Mouse (Mus musculus) liver, embryonic 14.5 days (tissue): ENCODE data around the gene B230104I21Rik. TPM values are rescaled to one million over a fixed set of nuclear protein-coding genes. Genes with fewer than 3 reads are reported as not detected.

ENCODE experiments used
- ATAC-seq: fragments of 200-750 bp; cut with Nextera tagmentation; 2 replicates; pipeline ENCODE4 v1.8.0; 2017; ENCODE audit warnings: moderate number of reproducible peaks, mild to moderate bottlenecking, moderate library complexity; ENCODE audit not compliant: insufficient read depth
- DNase-seq, 3 experiments: peaks; one replicate each; pipeline ENCODE4 v3.0.0-alpha.2; 2012 to 2013; ENCODE audit warnings: low read depth in 3 of 3, low spot score in 3 of 3
- H3K27ac ChIP-seq: fragments of 300-500 bp; sonication (generic); 2 replicates; pipeline ENCODE4 v1.5.1; 2014; ENCODE audit warnings: moderate library complexity, mild to moderate bottlenecking, control low read depth, inconsistent platforms
- H3K27me3 ChIP-seq: fragments of 300-500 bp; sonication (generic); 2 replicates; pipeline ENCODE4 v1.6.1; 2014; ENCODE audit warnings: mild to moderate bottlenecking, low read length, moderate library complexity; ENCODE audit not compliant: control insufficient read depth, insufficient read depth
- H3K36me3 ChIP-seq: fragments of 300-500 bp; sonication (generic); replicated peaks from 2 replicates; pipeline ENCODE4 v1.6.1; 2014; ENCODE audit warnings: low read depth; ENCODE audit not compliant: control insufficient read depth, insufficient read depth
- H3K4me1 ChIP-seq, 2 experiments: fragments of 200-500 bp in 1 of 2; fragments of 300-500 bp in 1 of 2; sonication (generic) in 1 of 2; replicated peaks; 2 replicates each; pipeline ENCODE4 v1.6.1; 2012 to 2014; ENCODE audit warnings: antibody characterized with exemption in 1 of 2, inconsistent platforms in 1 of 2, low read length in 1 of 2; ENCODE audit not compliant: control insufficient read depth in 2 of 2, insufficient read depth in 2 of 2
- H3K4me2 ChIP-seq: fragments of 300-500 bp; sonication (generic); 2 replicates; pipeline ENCODE4 v1.6.1; 2014; ENCODE audit warnings: low read depth, mild to moderate bottlenecking, control low read depth, moderate library complexity
- H3K4me3 ChIP-seq, 2 experiments: fragments of 200-500 bp in 1 of 2; fragments of 300-500 bp in 1 of 2; sonication (generic) in 1 of 2; 2 replicates each; pipeline ENCODE4 v1.5.1; 2012 to 2014; ENCODE audit warnings: low read depth in 2 of 2, low read length in 2 of 2, mild to moderate bottlenecking in 2 of 2, control low read depth in 1 of 2, inconsistent platforms in 1 of 2, moderate library complexity in 1 of 2; ENCODE audit not compliant: insufficient read depth in 1 of 2
- H3K9ac ChIP-seq: fragments of 300-500 bp; sonication (generic); replicated peaks from 2 replicates; pipeline ENCODE4 v1.6.1; 2014; ENCODE audit warnings: mild to moderate bottlenecking, control low read depth, moderate library complexity
- H3K9me3 ChIP-seq: fragments of 300-500 bp; sonication (generic); 2 replicates; pipeline ENCODE4 v1.6.1; 2016; ENCODE audit warnings: low read length, mixed read lengths; ENCODE audit not compliant: control insufficient read depth
- CTCF ChIP-seq: IDR thresholded peaks from 2 replicates; pipeline ENCODE4 v1.5.1; 2016; ENCODE audit warnings: antibody characterized with exemption, low read depth, control low read depth
- EP300 ChIP-seq: IDR thresholded peaks from 2 replicates; pipeline ENCODE4 v1.6.1; 2016; ENCODE audit warnings: antibody characterized with exemption, low read depth
- WGBS: fragments of 180-500 bp; shearing (Covaris S2); extraction: QIAGEN DNeasy Blood & Tissue Kit; methylation state at CpG from one replicate; pipeline ENCODE4 v1.1.7; 2014; ENCODE audit not compliant: insufficient replicate concordance; 5-methylcytosine and 5-hydroxymethylcytosine counted together
- polyA plus RNA-seq, 2 experiments: library from polyadenylated mRNA; depleted of rRNA in 1 of 2; stranded (reverse) in 1 of 2; unstranded in 1 of 2; fragments of >200 nt; fragmentation: Nextera tagmentation in 1 of 2; extraction: Ambion mirVana in 1 of 2; gene quantifications; 2 replicates each; pipeline versions ENCODE4 v1.2.1 to v1.2.3; 2012 to 2014

Gene B230104I21Rik
- polyA plus RNA-seq, 2 experiments, result not detected

DNA sequence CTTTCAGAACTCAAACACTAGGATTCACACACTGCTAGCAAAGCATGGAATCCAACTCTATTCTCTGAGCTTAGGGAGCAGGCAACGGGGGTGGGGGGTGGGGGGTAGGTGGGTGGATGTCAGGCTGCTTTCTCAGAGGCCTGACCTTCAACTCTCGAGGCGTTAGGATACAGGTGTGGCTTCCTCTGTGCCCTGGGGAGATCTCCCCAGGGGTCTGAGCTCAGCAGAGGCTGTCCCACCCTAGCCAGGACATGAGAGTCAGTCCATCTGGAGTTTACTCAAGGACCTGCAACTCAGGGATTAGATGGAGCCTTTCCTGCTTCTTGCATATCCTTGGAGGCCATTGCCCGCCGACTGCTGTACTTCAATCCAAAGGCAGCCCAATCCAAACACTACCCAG, 33.2 kb downstream of the B230104I21Rik start:
- no peaks in the 10 kb centered on the region for H3K4me1 ChIP-seq
- no peaks in the 10 kb centered on the region for H3K36me3 ChIP-seq
- no peak for DNase-seq
- 42% methylated on average over 5 of the region's 5 CpGs for WGBS
- H3K4me2 ChIP-seq, result no peak overlapping the region
- no peak overlapping the region for H3K27ac ChIP-seq
- no peak overlapping the region for H3K9ac ChIP-seq
- no peaks in the 10 kb centered on the region for H3K9me3 ChIP-seq
- TF ChIP-seq CTCF (no peak), EP300 (no peak)
- H3K27me3 ChIP-seq, result no peaks in the 10 kb centered on the region
- ATAC-seq, result no peak
- no peak overlapping the region for H3K4me3 ChIP-seq

DNA sequence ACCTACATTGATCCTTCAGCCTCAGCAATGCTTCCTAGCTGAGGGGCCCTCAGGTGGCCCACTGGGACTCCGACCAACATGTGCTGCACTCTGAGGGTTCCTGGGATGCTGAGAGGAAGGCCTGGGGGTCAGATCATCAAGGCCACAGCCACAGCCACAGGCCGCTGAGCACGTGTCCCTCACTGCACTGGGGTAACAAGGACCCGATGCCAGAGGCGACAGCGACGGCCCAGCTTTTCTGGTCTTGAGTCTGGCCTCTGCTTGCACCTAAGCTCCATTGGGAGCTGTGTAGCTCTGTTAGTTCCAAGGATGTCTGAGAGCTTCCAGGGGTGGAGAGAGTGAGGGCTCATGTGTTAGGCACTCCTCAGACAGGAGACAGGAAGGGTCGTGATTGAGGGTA, 34.9 kb downstream of the B230104I21Rik start:
- Histone ChIP-seq H3K36me3 (no peaks in the 10 kb centered on the region), H3K27me3 (no peaks in the 10 kb centered on the region), H3K4me1 (peaks cover 0 to 2% of the 10 kb centered on the region in 2 experiments; a peak in 1 of 4 replicates), H3K4me3 (no peak overlapping the region), H3K27ac (no peak overlapping the region), H3K9me3 (no peaks in the 10 kb centered on the region), H3K9ac (no peak overlapping the region), H3K4me2 (no peak overlapping the region)
- no peak for DNase-seq
- WGBS, result 65% methylated on average over 8 of the region's 8 CpGs
- TF ChIP-seq EP300 (no peak), CTCF (no peak)
- no peak for ATAC-seq

DNA sequence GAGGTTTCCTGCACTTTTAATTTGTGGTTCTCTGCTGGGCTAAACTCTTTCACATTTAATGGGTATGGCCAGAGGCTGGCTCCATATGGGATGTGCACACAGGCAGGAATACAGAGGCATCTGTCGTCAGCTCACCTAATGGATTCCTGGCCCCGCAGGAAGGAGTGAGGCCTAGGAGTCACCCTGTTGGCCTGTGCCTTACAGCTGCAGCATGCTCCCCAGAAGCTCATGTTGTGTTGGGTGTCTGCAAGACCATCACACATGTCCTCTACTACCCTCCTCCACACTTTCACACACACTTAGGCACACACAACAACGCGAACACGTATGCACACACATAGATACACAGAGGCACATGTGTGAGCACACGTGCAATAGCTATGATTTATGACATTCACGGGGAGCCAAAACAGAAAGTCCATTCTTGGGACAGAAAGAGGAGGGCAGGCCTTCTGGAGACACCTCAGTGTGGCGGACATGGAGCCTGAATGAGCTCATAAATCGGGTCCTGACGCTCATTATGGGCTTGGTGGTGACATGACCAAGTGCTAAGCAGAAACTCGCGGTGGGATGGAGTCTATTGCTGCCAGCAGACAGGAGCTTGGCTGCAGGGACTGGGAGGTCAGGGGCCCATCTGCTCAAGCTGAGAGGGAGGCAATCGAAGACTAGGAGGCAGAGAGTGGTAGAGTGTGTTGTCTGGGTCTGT, 35.8 kb downstream of the B230104I21Rik start:
- no peaks in the 10 kb centered on the region for H3K36me3 ChIP-seq
- no peak for TF ChIP-seq EP300
- TF ChIP-seq CTCF, result no peak
- H3K9ac ChIP-seq, result no peak overlapping the region
- no peaks in the 10 kb centered on the region for H3K9me3 ChIP-seq
- no peak overlapping the region for H3K27ac ChIP-seq
- WGBS, result 56% methylated on average over 13 of the region's 13 CpGs
- H3K4me1 ChIP-seq, result peaks cover 0 to 2% of the 10 kb centered on the region in 2 experiments; a peak in 1 of 4 replicates
- H3K4me3 ChIP-seq, result no peak overlapping the region
- ATAC-seq (no peak), DNase-seq (no peak)
- H3K4me2 ChIP-seq, result no peak overlapping the region
- H3K27me3 ChIP-seq, result no peaks in the 10 kb centered on the region

DNA sequence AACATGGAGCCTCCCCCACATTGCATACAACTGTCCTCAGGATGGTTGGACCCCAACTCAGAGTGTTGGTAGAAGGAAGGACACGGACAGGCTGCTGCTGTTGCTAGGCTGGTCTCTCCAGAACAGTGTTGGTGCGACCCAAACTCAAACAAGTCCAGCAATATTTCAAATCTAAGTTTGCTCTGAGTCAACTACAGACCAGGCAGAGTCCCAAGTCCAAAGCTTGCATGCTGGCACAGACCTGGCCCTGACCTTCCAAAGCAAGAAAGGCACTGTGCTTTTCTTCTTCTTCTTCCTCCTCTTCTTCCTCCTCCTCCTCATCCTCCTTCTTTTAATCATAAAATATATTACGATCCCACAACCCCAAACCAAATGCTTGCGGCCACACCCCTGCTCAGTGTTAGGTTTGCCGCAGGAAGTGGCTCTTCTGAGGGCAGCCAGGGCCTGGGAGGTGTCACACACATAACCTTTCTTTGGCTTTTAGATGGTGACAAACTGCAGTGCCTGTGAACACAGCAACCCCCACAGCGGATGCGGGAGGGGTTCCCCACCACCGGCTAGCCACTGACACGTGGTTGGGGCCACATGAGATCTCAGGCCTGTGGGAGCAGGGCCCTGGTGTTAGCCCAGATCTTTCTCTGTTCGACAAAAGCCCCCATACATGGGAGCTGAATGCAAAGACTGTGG, 40.2 kb downstream of the B230104I21Rik start:
- H3K4me3 ChIP-seq, result no peak overlapping the region
- ATAC-seq, result peak; percentile 43; the same call in 1 of the 2 replicates
- DNase-seq, result no peak
- no peaks in the 10 kb centered on the region for H3K27me3 ChIP-seq
- H3K9me3 ChIP-seq, result no peaks in the 10 kb centered on the region
- H3K9ac ChIP-seq, result no peak overlapping the region
- H3K4me1 ChIP-seq, result peaks cover 0 to 2% of the 10 kb centered on the region in 2 experiments; a peak in 1 of 4 replicates
- H3K27ac ChIP-seq, result no peak overlapping the region
- no peaks in the 10 kb centered on the region for H3K36me3 ChIP-seq
- TF ChIP-seq EP300 (no peak), CTCF (no peak)
- 47% methylated on average over 10 of the region's 10 CpGs for whole genome bisulfite sequencing
- H3K4me2 ChIP-seq, result no peak overlapping the region

DNA sequence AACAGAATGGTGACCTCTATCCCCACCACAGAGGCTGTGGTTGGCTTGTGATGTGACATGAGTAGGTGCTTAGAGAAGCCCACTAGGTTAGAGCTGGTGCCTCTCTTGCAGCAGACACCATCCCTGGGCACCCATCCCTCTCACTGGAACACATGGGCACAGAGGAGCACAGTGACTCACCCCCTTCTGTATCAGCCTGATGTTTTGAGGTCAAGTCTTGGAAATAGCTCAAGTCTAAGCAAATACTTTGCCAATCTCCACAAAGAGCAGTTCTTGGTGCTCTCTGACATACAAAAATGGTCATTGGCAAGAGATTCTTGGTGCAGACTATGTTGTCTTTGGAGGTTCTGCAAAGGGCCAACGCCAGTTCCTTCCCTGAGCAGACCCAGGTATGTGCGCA, 42.9 kb downstream of the B230104I21Rik start:
- H3K36me3 ChIP-seq, result no peaks in the 10 kb centered on the region
- H3K4me1 ChIP-seq, result peaks cover 0 to 2% of the 10 kb centered on the region in 2 experiments; a peak in 1 of 4 replicates
- H3K27me3 ChIP-seq, result no peaks in the 10 kb centered on the region
- H3K4me3 ChIP-seq, result no peak overlapping the region
- ATAC-seq, result no peak
- TF ChIP-seq EP300 (no peak), CTCF (no peak)
- WGBS, result 63% methylated on average over 2 of the region's 2 CpGs
- no peak overlapping the region for H3K27ac ChIP-seq
- H3K9me3 ChIP-seq, result no peaks in the 10 kb centered on the region
- no peak for DNase-seq
- no peak overlapping the region for H3K4me2 ChIP-seq
- no peak overlapping the region for H3K9ac ChIP-seq
